Mouse (Mus musculus) CH12.LX (cell line): ENCODE measurements around the gene Aagab. TPM values are rescaled to one million over a fixed set of nuclear protein-coding genes. Genes with fewer than 3 reads are reported as not detected.

Experiments used
- DNase-seq: peaks from one replicate; pipeline ENCODE4 v3.0.0-alpha.2; 2013; ENCODE audit errors: extremely low read depth
- H3K27ac ChIP-seq: 2 replicates; pipeline ENCODE4 v1.5.1; 2012; ENCODE audit warnings: low read depth, mild to moderate bottlenecking, control low read depth, moderate library complexity; ENCODE audit not compliant: insufficient read depth
- H3K27me3 ChIP-seq: replicated peaks from 2 replicates; pipeline ENCODE3; 2012; ENCODE audit warnings: inconsistent platforms
- H3K36me3 ChIP-seq, 2 experiments: replicated peaks in 1 of 2; 2 replicates each; pipeline versions ENCODE3 to v1.6.1; 2012; ENCODE audit warnings: inconsistent platforms in 1 of 2, low read length in 1 of 2, mild to moderate bottlenecking in 1 of 2, mixed read lengths in 1 of 2, moderate library complexity in 1 of 2; ENCODE audit not compliant: control insufficient read depth in 1 of 2, insufficient read depth in 1 of 2
- H3K4me1 ChIP-seq, 2 experiments: 2 replicates each; pipeline ENCODE4 v1.6.1; 2012; ENCODE audit warnings: inconsistent platforms in 1 of 2, moderate library complexity in 1 of 2; ENCODE audit not compliant: insufficient read depth in 2 of 2, control insufficient read depth in 1 of 2
- H3K4me2 ChIP-seq: 2 replicates; pipeline ENCODE4 v1.6.1; 2012; ENCODE audit warnings: low read depth, mild to moderate bottlenecking, control low read depth; ENCODE audit not compliant: poor library complexity, insufficient read depth, severe bottlenecking
- H3K4me3 ChIP-seq, 3 experiments: fragments of 150-350 bp in 1 of 3; sonication (generic) in 1 of 3; replicated peaks in 1 of 3; 2 replicates each; pipeline versions ENCODE3 to v1.5.1; 2011 to 2012; ENCODE audit warnings: low read depth in 2 of 3, low read length in 2 of 3, mild to moderate bottlenecking in 2 of 3, moderate library complexity in 2 of 3, control low read depth in 1 of 3, improper control_type of control experiment in 1 of 3, inconsistent platforms in 1 of 3, mixed read lengths in 1 of 3; ENCODE audit not compliant: poor library complexity in 1 of 3
- H3K79me2 ChIP-seq: replicated peaks from 2 replicates; pipeline ENCODE4 v1.6.1; 2012; ENCODE audit warnings: mild to moderate bottlenecking, moderate library complexity; ENCODE audit not compliant: control insufficient read depth, poor library complexity, insufficient read depth, severe bottlenecking; ENCODE audit errors: extremely low read depth
- H3K9ac ChIP-seq: 2 replicates; pipeline ENCODE4 v1.6.1; 2012; ENCODE audit warnings: low read depth, mild to moderate bottlenecking, control low read depth, moderate library complexity; ENCODE audit not compliant: insufficient read depth
- H3K9me3 ChIP-seq: replicated peaks from 2 replicates; pipeline ENCODE3; 2012; ENCODE audit warnings: low read length, inconsistent platforms, mixed read lengths
- CHD2 ChIP-seq: IDR thresholded peaks from 2 replicates; pipeline ENCODE4 v1.6.1; 2011; ENCODE audit warnings: low read length, improper control_type of control experiment
- CTCF ChIP-seq, 2 experiments: IDR thresholded peaks in 1 of 2; conservative IDR thresholded peaks in 1 of 2; 2 replicates each; pipeline ENCODE4 v1.5.1; 2011 to 2012; ENCODE audit warnings: low read depth in 2 of 2, low read length in 2 of 2, improper control_type of control experiment in 1 of 2, inconsistent platforms in 1 of 2, mild to moderate bottlenecking in 1 of 2, moderate library complexity in 1 of 2
- EP300 ChIP-seq: IDR thresholded peaks from 2 replicates; pipeline ENCODE4 v1.6.1; 2011; ENCODE audit warnings: low read length, improper control_type of control experiment
- GABPA ChIP-seq: IDR thresholded peaks from 2 replicates; pipeline ENCODE4 v1.6.1; 2012; ENCODE audit warnings: low read depth, low read length, improper control_type of control experiment, inconsistent platforms; ENCODE audit not compliant: insufficient replicate concordance
- JUN ChIP-seq: IDR thresholded peaks from 2 replicates; pipeline ENCODE4 v1.6.1; 2011; ENCODE audit warnings: low read depth, mild to moderate bottlenecking, low read length, improper control_type of control experiment, moderate library complexity; ENCODE audit not compliant: insufficient read depth
- MAFK ChIP-seq: IDR thresholded peaks from 2 replicates; pipeline ENCODE4 v1.6.1; 2011; ENCODE audit warnings: low read length, improper control_type of control experiment; ENCODE audit not compliant: insufficient replicate concordance
- MAZ ChIP-seq: IDR thresholded peaks from 2 replicates; pipeline ENCODE4 v1.6.1; 2012; ENCODE audit warnings: low read depth, mild to moderate bottlenecking, inconsistent platforms, low read length, improper control_type of control experiment, moderate library complexity
- MEF2A ChIP-seq: IDR thresholded peaks from 2 replicates; pipeline ENCODE4 v1.6.1; 2014; ENCODE audit warnings: low read depth, mild to moderate bottlenecking, inconsistent platforms, low read length, improper control_type of control experiment, borderline replicate concordance
- RAD21 ChIP-seq: IDR thresholded peaks from 2 replicates; pipeline ENCODE4 v1.6.1; 2011; ENCODE audit warnings: low read depth, mild to moderate bottlenecking, low read length, improper control_type of control experiment, moderate library complexity
- RCOR1 ChIP-seq: conservative IDR thresholded peaks from 2 replicates; pipeline ENCODE4 v1.6.1; 2012; ENCODE audit warnings: low read depth, mild to moderate bottlenecking, inconsistent platforms, low read length, improper control_type of control experiment
- SIN3A ChIP-seq: IDR thresholded peaks from 2 replicates; pipeline ENCODE4 v1.6.1; 2012; ENCODE audit warnings: low read length, improper control_type of control experiment, inconsistent platforms
- SMC3 ChIP-seq: IDR thresholded peaks from 2 replicates; pipeline ENCODE4 v1.6.1; 2011; ENCODE audit warnings: low read depth, low read length, improper control_type of control experiment
- TBP ChIP-seq: conservative IDR thresholded peaks from 2 replicates; pipeline ENCODE4 v1.6.1; 2011; ENCODE audit warnings: low read depth, low read length, improper control_type of control experiment
- UBTF ChIP-seq: IDR thresholded peaks from 2 replicates; pipeline ENCODE4 v1.6.1; 2012; ENCODE audit warnings: low read depth, mild to moderate bottlenecking, inconsistent platforms, low read length, improper control_type of control experiment, moderate library complexity
- USF1 ChIP-seq: IDR thresholded peaks from 2 replicates; pipeline ENCODE4 v1.6.1; 2014; ENCODE audit warnings: low read depth, mild to moderate bottlenecking, inconsistent platforms, low read length, improper control_type of control experiment
- ZC3H11A ChIP-seq: IDR thresholded peaks from 2 replicates; pipeline ENCODE4 v1.6.1; 2012; ENCODE audit warnings: low read depth, mild to moderate bottlenecking, inconsistent platforms, low read length, improper control_type of control experiment
- dilution Hi-C: fragments of 300-500 bp; cut with MboI; formaldehyde crosslinking; loops from 2 replicates; pipeline ENCODE4 v1.14.3; 2020; ENCODE audit warnings: low sequenced_read_pairs; ENCODE audit not compliant: extremely low pct_unique_long_range_greater_than_20kb, extremely low pct_ligation_motif_present
- in situ Hi-C: fragments of 300-500 bp; cut with MboI; formaldehyde crosslinking; loops from 3 replicates; pipeline ENCODE4 v1.14.3; 2019; ENCODE audit warnings: low sequenced_read_pairs, low pct_ligation_motif_present, low pct_unique_long_range_greater_than_20kb, mixed read lengths
- polyA plus RNA-seq: library from polyadenylated mRNA; unstranded; fragments of >175 nt; gene quantifications from 2 replicates; pipeline ENCODE4 v1.2.1, GENCODE M21; 2012; ENCODE audit warnings: low read depth; ENCODE audit not compliant: insufficient read length
- total RNA-seq, 2 experiments: library from RNA; depleted of rRNA; stranded (reverse); fragments of 300-350 nt in 1 of 2; fragments of >200 nt in 1 of 2; gene quantifications; 2 replicates each; pipeline ENCODE4 v1.2.3; 2012 to 2014

Gene Aagab
- total and polyA plus RNA-seq, 3 experiments: 14.5 to 27.8 (median 14.5) TPM

- peaks cover 0 to 31% of the 10 kb centered on the region in 2 experiments for H3K36me3 ChIP-seq
- TF ChIP-seq ZC3H11A (peak; percentile 51; the same call in 1 of the 2 replicates), CTCF (conservative IDR thresholded peaks at IDR 0.05 in 1 of 2, IDR thresholded peaks at IDR 0.05 in 1 of 2; ENCODE audit: low read depth in 2 of 2, low read length in 2 of 2) (peak in 1 of 2 experiments; percentile 72; a peak in 2 of 4 replicates), SMC3 (peak; percentile 87), MEF2A (no peak), RAD21 (peak; percentile 70), USF1 (no peak)
These were observed 47.5 kb downstream of the Aagab start for GRCm38 (mm10) chr9:63649841-63650545.

DNA sequence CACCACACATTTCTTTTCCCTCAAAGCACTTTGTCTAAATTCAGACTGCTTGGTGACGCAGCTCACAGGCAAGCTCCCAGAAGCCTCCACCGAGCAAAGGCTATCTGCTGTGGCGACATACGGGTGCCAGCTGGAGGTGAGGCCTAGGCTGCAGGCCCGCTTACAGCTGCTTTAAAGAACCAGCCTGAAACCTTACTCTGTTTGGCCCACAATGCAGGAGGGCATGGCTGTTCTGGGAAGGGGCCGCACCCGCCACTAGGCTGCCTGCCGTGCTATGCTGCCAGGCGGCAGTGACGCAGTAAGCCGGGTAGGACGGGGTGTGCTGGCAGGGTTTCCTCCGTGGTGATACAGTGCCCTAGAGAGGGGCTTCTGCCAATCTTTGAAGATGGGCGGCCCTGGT is 48.4 kb downstream of the Aagab start:
- Histone ChIP-seq H3K27me3 (no peaks in the 10 kb centered on the region), H3K36me3 (peaks cover 0 to 22% of the 10 kb centered on the region in 2 experiments), H3K4me2 (no peak overlapping the region), H3K4me3 (no peak overlapping the region), H3K9me3 (no peaks in the 10 kb centered on the region), H3K79me2 (no peaks in the 10 kb centered on the region), H3K9ac (no peak overlapping the region), H3K4me1 (peaks cover 9 to 29% of the 10 kb centered on the region in 2 experiments), H3K27ac (no peak overlapping the region)
- in situ Hi-C loops (loop anchor here (5.0 kb wide), 1 partner anchor 191 kb away; no protein-coding TSS in a partner anchor), dilution Hi-C loops (no loop called here)
- no peak for DNase-seq
- no peak for TF ChIP-seq GABPA
- TF ChIP-seq CTCF (conservative IDR thresholded peaks at IDR 0.05 in 1 of 2, IDR thresholded peaks at IDR 0.05 in 1 of 2; ENCODE audit: low read depth in 2 of 2, low read length in 2 of 2): no peak
- no peak for TF ChIP-seq EP300
- TF ChIP-seq MAZ: no peak
- no peak for TF ChIP-seq JUN
- no peak for TF ChIP-seq MEF2A
- TF ChIP-seq UBTF: no peak
- no peak for TF ChIP-seq CHD2
- TF ChIP-seq RAD21: no peak
- TF ChIP-seq MAFK: no peak
- no peak for TF ChIP-seq RCOR1
- TF ChIP-seq TBP: no peak
- no peak for TF ChIP-seq SIN3A

More at GRCm38 (mm10) chr9:63649841-63650545, 47.5 kb downstream of the Aagab start:
- Histone ChIP-seq H3K9me3 (no peaks in the 10 kb centered on the region), H3K79me2 (no peaks in the 10 kb centered on the region), H3K27me3 (no peaks in the 10 kb centered on the region), H3K27ac (no peak overlapping the region), H3K4me3 (no peak overlapping the region), H3K4me1 (peaks cover 6 to 23% of the 10 kb centered on the region in 2 experiments), H3K9ac (no peak overlapping the region), H3K4me2 (no peak overlapping the region)
- dilution Hi-C loops (no loop called here), in situ Hi-C loops (loop anchor here (5.0 kb wide), 1 partner anchor 192 kb away; no protein-coding TSS in a partner anchor)
- DNase-seq: peak; percentile 44
